Mouse (Mus musculus) layer of hippocampus, adult 2 months (tissue): ENCODE results near the gene Nr1d2. TPM values are rescaled to one million over a fixed set of nuclear protein-coding genes. Genes with fewer than 3 reads are reported as not detected.
A peak's percentile ranks its signal among the peaks of the same experiment; 100 is the strongest.
"Not testable (repeated sequence)": the region's sequence is repeated elsewhere in the genome, so short reads cannot be mapped to it uniquely, and the experiment has no call there.

Experiments used
- DNase-seq, 2 experiments: peaks; one replicate each; pipeline ENCODE4 v3.0.0; 2022; ENCODE audit warnings: low spot score in 2 of 2
- H3K27ac ChIP-seq: fragments of 200-600 bp; 2 replicates; pipeline ENCODE4 v1.8.1; 2022
- H3K4me3 ChIP-seq: fragments of 200-600 bp; 2 replicates; pipeline ENCODE4 v1.8.1; 2022; ENCODE audit warnings: mild to moderate bottlenecking
- CTCF ChIP-seq: fragments of 200-600 bp; conservative IDR thresholded peaks from 2 replicates; pipeline ENCODE4 v1.8.1; 2022; ENCODE audit warnings: antibody characterized with exemption, mild to moderate bottlenecking, moderate library complexity
- long read RNA-seq, 2 experiments: library from polyadenylated mRNA; stranded (forward); transcript quantifications; one replicate each; pipeline ENCODE4 v2.0.0; 2021; ENCODE audit warnings: borderline mapping rate in 2 of 2
- total RNA-seq, 2 experiments: library from RNA; stranded (reverse); gene quantifications; 2 replicates each; pipeline ENCODE4 v1.2.3; 2021

The Nr1d2 gene
- total RNA-seq, result 10 to 100 TPM; 61.4 to 66.8 TPM
- long read RNA-seq, experiment 1, full-length matches to known transcripts, result 17 of 23 reads
- long read RNA-seq, experiment 1, partial matches to known transcripts, result 1 of 23 reads
- long read RNA-seq, experiment 1, other reads (novel, unspliced or antisense), result 5 of 23 reads
- long read RNA-seq, experiment 2, full-length matches to known transcripts, result 45 of 59 reads
- long read RNA-seq, experiment 2, partial matches to known transcripts, result 2 of 59 reads
- long read RNA-seq, experiment 2, other reads (novel, unspliced or antisense), result 12 of 59 reads

DNA sequence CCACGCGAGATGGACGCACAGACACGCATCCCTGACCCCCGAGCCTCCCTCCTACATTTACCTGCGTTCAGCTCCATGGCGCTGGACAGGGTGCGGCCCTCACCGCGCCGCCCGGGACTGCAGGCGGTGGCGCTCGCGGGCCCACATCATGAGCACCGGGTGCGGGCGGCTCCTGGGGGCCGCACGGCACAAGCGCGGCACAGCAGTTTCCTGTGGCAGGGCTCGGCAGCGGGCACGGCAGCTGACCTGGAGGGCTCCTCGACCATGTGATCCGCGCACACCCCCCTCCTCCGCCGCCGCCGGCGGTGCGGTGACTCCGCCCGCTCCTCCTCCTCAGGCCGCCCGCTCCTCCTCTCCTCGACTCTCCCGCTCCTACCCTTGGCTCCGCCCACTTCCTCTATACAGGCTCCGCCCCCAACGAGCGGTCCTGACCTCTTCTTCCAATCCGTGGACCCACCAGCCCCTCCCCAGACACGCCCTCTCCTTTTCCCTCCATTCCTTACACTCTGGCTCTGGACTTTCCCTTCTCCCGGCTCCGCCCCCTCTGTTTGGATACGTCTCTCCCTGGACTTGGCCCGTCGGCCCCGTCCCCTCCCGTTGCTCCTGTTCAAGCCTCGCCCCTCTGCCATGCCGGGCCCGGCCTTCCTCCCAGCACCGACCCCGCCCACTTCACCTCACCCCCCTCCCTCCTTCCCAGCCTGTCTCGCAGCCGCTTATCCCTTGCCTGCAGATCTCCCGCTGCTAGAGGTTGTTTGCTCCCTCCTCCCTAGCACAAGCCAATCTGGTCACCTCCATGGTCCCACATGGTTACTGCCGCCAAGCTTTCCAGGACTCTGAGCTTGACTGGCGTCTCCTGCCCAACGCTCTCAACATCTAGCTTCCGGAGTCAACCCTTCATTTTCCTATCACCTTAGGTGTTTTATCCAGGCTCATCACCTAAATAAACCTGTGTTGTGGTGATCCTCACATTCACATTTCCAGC is at the start of gene Nr1d2:
Gene Nr1d2 (minus strand): TSS at position 378 of the 982 bp plus-strand sequence.
- TF ChIP-seq CTCF, result 0 out of 2 replicates have a peak, but pooled peaks have one; percentile 29
- Histone ChIP-seq H3K27ac (peak within 1 kb of the TSS; percentile 100), H3K4me3 (peak within 1 kb of the TSS; percentile 78)

DNA sequence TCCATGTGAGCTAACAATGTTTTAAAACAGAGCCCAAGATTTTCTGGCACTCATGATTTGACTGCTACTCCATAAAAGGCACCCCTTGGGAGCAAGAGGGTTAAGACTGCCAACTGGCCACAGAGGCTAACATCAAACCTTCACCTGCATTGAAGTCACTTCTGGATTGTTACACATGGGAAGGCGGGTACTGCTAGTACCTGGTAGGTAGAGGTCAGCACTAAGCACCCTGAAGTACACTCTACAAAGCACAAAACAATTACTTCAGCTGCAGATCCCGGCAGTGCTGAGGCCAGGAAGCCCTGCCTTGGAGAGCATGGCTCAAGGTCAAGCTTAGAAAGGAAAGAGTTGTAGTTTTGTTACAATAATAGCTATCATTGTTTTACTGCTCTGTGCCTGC is 48.5 kb upstream of the Nr1d2 start:
- Histone ChIP-seq H3K4me3 (no peak overlapping the region), H3K27ac (no peak overlapping the region)
- no peak for TF ChIP-seq CTCF
- DNase-seq, result no peak

More for the DNA sequence above, at the start of gene Nr1d2:
- DNase-seq, result peak; percentile 95 to 98

DNA sequence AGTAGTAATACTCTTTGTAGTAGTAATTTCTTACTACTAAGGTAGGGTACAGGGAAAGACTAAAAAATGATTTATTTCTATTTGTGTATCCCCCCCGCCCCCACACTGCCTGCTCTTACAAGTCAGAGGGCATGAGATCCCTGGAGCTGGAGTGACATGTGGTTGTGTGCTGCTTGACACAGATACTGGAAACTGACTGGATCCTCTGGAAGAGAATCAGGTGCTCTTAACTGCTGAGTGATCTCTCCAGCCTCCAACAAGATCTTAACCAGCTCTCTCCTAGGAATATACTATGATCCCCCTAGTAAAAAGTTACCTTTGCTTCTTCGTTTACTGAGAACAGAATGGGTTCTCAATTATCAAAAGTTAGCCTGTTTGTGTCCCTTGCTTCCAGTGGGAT is 47.5 kb upstream of the Nr1d2 start:
- no peak for DNase-seq
- TF ChIP-seq CTCF, result no peak

DNA sequence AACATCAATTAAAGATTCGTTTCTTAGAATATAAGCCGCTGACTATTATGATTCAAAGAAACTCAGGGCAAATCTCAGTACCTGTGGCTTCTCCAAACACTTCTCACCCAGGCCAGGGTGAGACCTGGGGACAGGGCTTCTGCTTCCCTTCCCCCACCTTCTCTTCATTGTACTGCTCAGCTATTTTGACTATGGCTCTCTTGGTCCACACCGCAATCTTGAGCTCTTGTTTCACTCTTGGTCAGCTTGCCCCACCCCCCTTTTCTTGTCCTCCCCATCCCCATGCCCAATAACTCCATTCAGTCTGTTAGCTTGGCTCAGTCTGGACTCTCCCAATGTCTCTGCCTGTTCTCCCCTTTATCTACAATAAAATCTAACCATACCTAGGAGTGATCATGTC is 46.5 kb upstream of the Nr1d2 start:
- H3K4me3 ChIP-seq, result no peak overlapping the region
- DNase-seq, result no peak
- no peak for TF ChIP-seq CTCF
- no peak overlapping the region for H3K27ac ChIP-seq

More for the DNA sequence above, 47.5 kb upstream of the Nr1d2 start:
- Histone ChIP-seq H3K4me3 (no peak overlapping the region), H3K27ac (no peak overlapping the region)

DNA sequence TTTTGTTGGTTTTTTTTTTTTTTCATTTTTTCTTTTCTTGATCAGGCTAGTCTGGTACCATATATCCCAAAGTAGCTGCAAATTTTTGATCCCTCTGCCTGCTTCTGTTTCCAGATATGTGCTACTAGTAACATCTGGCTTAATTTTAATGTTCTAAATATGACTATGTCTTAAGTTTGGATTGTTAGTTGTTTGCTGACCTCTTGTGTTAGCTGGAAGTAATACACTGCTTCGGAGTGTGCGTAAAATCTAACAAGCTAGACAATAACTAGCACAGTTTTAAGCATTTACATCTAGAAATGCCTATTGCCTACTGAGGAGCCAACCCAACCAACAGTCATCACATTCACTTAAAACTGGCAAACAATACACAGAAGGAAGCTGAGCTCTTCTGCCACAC is 45.7 kb upstream of the Nr1d2 start:
- peak; percentile 81 for TF ChIP-seq CTCF
- Histone ChIP-seq H3K27ac (no peak overlapping the region), H3K4me3 (no peak overlapping the region)
- no peak for DNase-seq

DNA sequence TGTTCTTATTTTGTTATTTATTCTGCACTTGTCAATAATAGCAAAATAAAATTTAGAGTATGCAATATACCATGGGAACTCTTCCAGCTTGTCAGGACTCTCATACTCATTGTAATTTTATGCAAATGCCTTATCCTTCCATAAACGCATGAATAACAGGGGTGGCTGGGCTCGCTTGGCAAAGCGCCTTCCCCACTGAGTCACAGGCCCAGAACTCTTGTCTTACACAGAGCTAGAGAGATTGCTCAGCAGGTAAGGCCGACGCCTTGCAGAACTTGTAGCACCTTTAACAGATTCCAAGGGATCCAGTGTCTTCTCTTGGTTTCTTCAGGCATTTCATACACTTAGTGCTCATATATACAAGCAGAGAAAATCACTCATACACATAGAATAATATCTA is 41.4 kb upstream of the Nr1d2 start:
- no peak overlapping the region for H3K27ac ChIP-seq
- no peak overlapping the region for H3K4me3 ChIP-seq
- no peak for TF ChIP-seq CTCF
- DNase-seq, result no peak

DNA sequence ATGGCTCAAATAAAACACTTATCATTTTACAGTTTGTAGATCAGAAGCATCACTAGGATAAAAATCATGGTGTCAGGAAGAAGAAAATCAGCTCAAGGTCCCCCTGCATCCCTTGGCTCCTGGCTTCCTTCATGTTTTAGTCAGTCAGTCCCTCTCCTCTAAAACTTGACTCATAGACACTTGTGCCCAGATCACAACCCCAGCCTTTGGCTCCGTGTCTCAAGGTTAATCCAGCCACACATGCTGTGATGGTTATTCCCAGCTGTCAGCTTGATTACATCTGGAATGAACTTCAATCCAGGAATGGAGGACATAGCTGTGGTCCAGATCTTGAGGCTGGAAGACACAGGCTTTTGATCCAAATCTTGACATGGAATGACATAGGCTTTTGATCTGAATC is 35.6 kb upstream of the Nr1d2 start:
- DNase-seq, result no peak
- no peak for TF ChIP-seq CTCF
- H3K4me3 ChIP-seq, result no peak overlapping the region
- no peak overlapping the region for H3K27ac ChIP-seq

DNA sequence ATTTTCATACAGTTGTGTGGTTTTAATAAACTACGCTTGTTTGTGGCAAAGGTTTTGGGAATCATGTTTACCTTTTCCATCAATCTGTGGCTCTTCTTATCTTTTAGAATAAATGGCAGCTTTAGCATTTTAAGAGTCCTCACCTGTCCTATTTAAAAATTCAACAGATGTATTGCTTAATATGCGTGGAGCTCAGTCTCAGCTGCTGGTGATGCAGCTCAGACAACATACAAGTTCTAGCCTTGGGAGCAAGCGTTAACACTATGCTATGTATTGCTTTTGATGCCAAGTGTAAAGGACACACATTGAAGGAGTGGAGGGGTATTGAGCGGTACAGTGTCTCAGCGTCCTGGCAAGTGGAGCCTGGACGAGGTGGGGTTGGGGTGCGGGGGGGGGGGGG is 32.7 kb upstream of the Nr1d2 start:
- no peak for DNase-seq
- Histone ChIP-seq H3K27ac (peak overlapping the region; percentile 93), H3K4me3 (peak overlapping the region; percentile 72)
- TF ChIP-seq CTCF, result no peak

GRCm38 (mm10) chr14:18270529-18271441 is 31.9 kb upstream of the Nr1d2 start, which contains the start of the genes Nkiras1 and Rpl15:
Gene Nkiras1 (plus strand): TSS chr14:18271136.
Gene Rpl15 (minus strand): TSS chr14:18271391.
- DNase-seq, result peak; percentile 97 to 100
- peak within 1 kb of the TSS; percentile 94 for H3K27ac ChIP-seq
- peak within 1 kb of the TSS; percentile 72 for H3K4me3 ChIP-seq
- TF ChIP-seq CTCF, result peak; percentile 63

DNA sequence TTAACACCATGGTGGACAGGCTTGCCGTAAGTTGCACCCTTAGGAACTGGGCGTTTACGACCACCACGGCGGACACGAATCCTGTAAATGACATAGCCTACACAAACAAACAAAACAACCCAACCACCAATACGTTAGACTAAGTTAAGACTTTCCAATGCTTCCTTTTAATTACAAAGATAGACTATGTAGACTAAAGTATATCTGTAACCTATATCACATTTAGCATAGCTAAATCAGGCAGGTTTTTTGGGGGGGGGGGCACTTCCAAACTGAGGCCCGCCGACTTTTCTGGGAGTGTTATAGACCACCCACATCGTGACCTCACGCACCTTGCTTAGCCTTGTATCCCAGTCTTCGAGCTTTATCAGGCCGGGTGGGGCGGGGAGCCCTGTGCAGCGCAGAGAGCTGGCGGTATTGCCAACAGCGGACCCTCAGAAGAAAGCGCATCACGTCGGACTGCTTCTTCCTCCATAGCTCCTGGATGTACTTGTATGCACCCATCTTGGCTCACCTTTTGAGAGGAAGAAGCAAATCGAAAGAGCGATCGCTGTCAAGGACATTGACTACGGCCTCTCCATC is 31.1 kb upstream of the Nr1d2 start:
- not testable (repeated sequence) for DNase-seq
- H3K4me3 ChIP-seq, result peak overlapping the region; percentile 72
- H3K27ac ChIP-seq, result peak overlapping the region; percentile 94

GRCm38 (mm10) chr14:18263427-18263826 is 24.5 kb upstream of the Nr1d2 start:
- no peak for DNase-seq
- no peak overlapping the region for H3K27ac ChIP-seq
- no peak overlapping the region for H3K4me3 ChIP-seq
- TF ChIP-seq CTCF, result no peak

GRCm38 (mm10) chr14:18261203-18261602 is 22.3 kb upstream of the Nr1d2 start:
- no peak for DNase-seq
- Histone ChIP-seq H3K4me3 (no peak overlapping the region), H3K27ac (no peak overlapping the region)
- peak; percentile 41 for TF ChIP-seq CTCF
